Mouse (Mus musculus): ENCODE data around the gene Tspan11. TPM values are rescaled to one million over a fixed set of nuclear protein-coding genes. Genes with fewer than 3 reads are reported as not detected.

Tspan11 gene
- polyA plus RNA-seq, 1 experiment from 2014 or later: 3.2 TPM

- H3K27me3 ChIP-seq (replicated peaks; ENCODE audit: control insufficient read depth, insufficient read depth, low read length): no peaks in the 10 kb centered on the region
- 56% methylated on average over 7 of the region's 7 CpGs for WGBS
- H3K4me2 ChIP-seq (ENCODE audit: low read length): no peak overlapping the region
- 0 out of 2 replicates have a peak, but pooled peaks have one; percentile 3 for ATAC-seq
- H3K9me3 ChIP-seq (ENCODE audit: control insufficient read depth, low read length): no peaks in the 10 kb centered on the region
- H3K36me3 ChIP-seq (ENCODE audit: control insufficient read depth, insufficient read depth, low read length): no peaks in the 10 kb centered on the region
- H3K27ac ChIP-seq (ENCODE audit: low read depth, low read length): no peak overlapping the region
- H3K4me1 ChIP-seq (ENCODE audit: control insufficient read depth, insufficient read depth, low read depth, low read length): peaks cover 15% of the 10 kb centered on the region
- H3K4me3 ChIP-seq (ENCODE audit: low read length): no peak overlapping the region
- H3K9ac ChIP-seq (ENCODE audit: low read depth, low read length): no peak overlapping the region
Measured at GRCm38 (mm10) chr6:127969709-127970108, 82.3 kb downstream of the Tspan11 start.

- Histone ChIP-seq H3K9ac (ENCODE audit: low read depth, low read length) (no peak overlapping the region), H3K4me2 (ENCODE audit: low read length) (no peak overlapping the region), H3K4me3 (ENCODE audit: low read length) (no peak overlapping the region), H3K4me1 (ENCODE audit: control insufficient read depth, insufficient read depth, low read depth, low read length) (peaks cover 17% of the 10 kb centered on the region), H3K9me3 (ENCODE audit: control insufficient read depth, low read length) (no peaks in the 10 kb centered on the region), H3K27ac (ENCODE audit: low read depth, low read length) (no peak overlapping the region), H3K36me3 (ENCODE audit: control insufficient read depth, insufficient read depth, low read length) (no peaks in the 10 kb centered on the region), H3K27me3 (replicated peaks; ENCODE audit: control insufficient read depth, insufficient read depth, low read length) (no peaks in the 10 kb centered on the region)
- ATAC-seq: peak; percentile 47; the same call in 1 of the 2 replicates
- WGBS: 6% methylated on average over 7 of the region's 7 CpGs
Measured at GRCm38 (mm10) chr6:127970120-127970519, 82.7 kb downstream of the Tspan11 start.

GRCm38 (mm10) chr6:127970848-127971247 lies 83.5 kb downstream of the Tspan11 start:
- H3K4me3 ChIP-seq (ENCODE audit: low read length): no peak overlapping the region
- H3K4me1 ChIP-seq (ENCODE audit: control insufficient read depth, insufficient read depth, low read depth, low read length): peaks cover 17% of the 10 kb centered on the region
- no peak for ATAC-seq
- no peaks in the 10 kb centered on the region for H3K27me3 ChIP-seq (replicated peaks; ENCODE audit: control insufficient read depth, insufficient read depth, low read length)
- H3K9ac ChIP-seq (ENCODE audit: low read depth, low read length): no peak overlapping the region
- H3K36me3 ChIP-seq (ENCODE audit: control insufficient read depth, insufficient read depth, low read length): no peaks in the 10 kb centered on the region
- no peak overlapping the region for H3K27ac ChIP-seq (ENCODE audit: low read depth, low read length)
- 56% methylated on average over 5 of the region's 5 CpGs for WGBS
- H3K4me2 ChIP-seq (ENCODE audit: low read length): no peak overlapping the region
- no peaks in the 10 kb centered on the region for H3K9me3 ChIP-seq (ENCODE audit: control insufficient read depth, low read length)

- peaks cover 17% of the 10 kb centered on the region for H3K4me1 ChIP-seq (ENCODE audit: control insufficient read depth, insufficient read depth, low read depth, low read length)
- H3K9me3 ChIP-seq (ENCODE audit: control insufficient read depth, low read length): no peaks in the 10 kb centered on the region
- no peaks in the 10 kb centered on the region for H3K27me3 ChIP-seq (replicated peaks; ENCODE audit: control insufficient read depth, insufficient read depth, low read length)
- no peaks in the 10 kb centered on the region for H3K36me3 ChIP-seq (ENCODE audit: control insufficient read depth, insufficient read depth, low read length)
- H3K9ac ChIP-seq (ENCODE audit: low read depth, low read length): no peak overlapping the region
- no peak overlapping the region for H3K4me2 ChIP-seq (ENCODE audit: low read length)
- no peak for ATAC-seq
- H3K27ac ChIP-seq (ENCODE audit: low read depth, low read length): no peak overlapping the region
- WGBS: 92% methylated on average over 5 of the region's 5 CpGs
- H3K4me3 ChIP-seq (ENCODE audit: low read length): no peak overlapping the region
Measured at GRCm38 (mm10) chr6:127971931-127972330, 84.5 kb downstream of the Tspan11 start.

- peak overlapping the region; percentile 20; the same call in 1 of the 2 replicates for H3K9ac ChIP-seq (ENCODE audit: low read depth, low read length)
- H3K27me3 ChIP-seq (replicated peaks; ENCODE audit: control insufficient read depth, insufficient read depth, low read length): no peaks in the 10 kb centered on the region
- ATAC-seq: peak; percentile 70
- H3K4me2 ChIP-seq (ENCODE audit: low read length): no peak overlapping the region
- H3K9me3 ChIP-seq (ENCODE audit: control insufficient read depth, low read length): no peaks in the 10 kb centered on the region
- H3K27ac ChIP-seq (ENCODE audit: low read depth, low read length): peak overlapping the region; percentile 46; the same call in 1 of the 2 replicates
- WGBS: 29% methylated on average over 6 of the region's 6 CpGs
- H3K4me1 ChIP-seq (ENCODE audit: control insufficient read depth, insufficient read depth, low read depth, low read length): peaks cover 17% of the 10 kb centered on the region
- H3K4me3 ChIP-seq (ENCODE audit: low read length): no peak overlapping the region
- H3K36me3 ChIP-seq (ENCODE audit: control insufficient read depth, insufficient read depth, low read length): no peaks in the 10 kb centered on the region
Measured at GRCm38 (mm10) chr6:127973553-127973952, 86.2 kb downstream of the Tspan11 start.

GRCm38 (mm10) chr6:127974000-127974399 lies 86.6 kb downstream of the Tspan11 start:
- Histone ChIP-seq H3K36me3 (ENCODE audit: control insufficient read depth, insufficient read depth, low read length) (no peaks in the 10 kb centered on the region), H3K9ac (ENCODE audit: low read depth, low read length) (0 out of 2 replicates have a peak overlapping the region, but pooled peaks have one; percentile 9), H3K4me3 (ENCODE audit: low read length) (no peak overlapping the region), H3K4me1 (ENCODE audit: control insufficient read depth, insufficient read depth, low read depth, low read length) (peaks cover 20% of the 10 kb centered on the region), H3K9me3 (ENCODE audit: control insufficient read depth, low read length) (no peaks in the 10 kb centered on the region), H3K27me3 (replicated peaks; ENCODE audit: control insufficient read depth, insufficient read depth, low read length) (no peaks in the 10 kb centered on the region), H3K27ac (ENCODE audit: low read depth, low read length) (peak overlapping the region; percentile 46; the same call in 1 of the 2 replicates), H3K4me2 (ENCODE audit: low read length) (no peak overlapping the region)
- 12% methylated on average over 9 of the region's 9 CpGs for WGBS
- peak; percentile 49 for ATAC-seq

- Histone ChIP-seq H3K36me3 (ENCODE audit: control insufficient read depth, insufficient read depth, low read length) (no peaks in the 10 kb centered on the region), H3K4me1 (ENCODE audit: control insufficient read depth, insufficient read depth, low read depth, low read length) (peaks cover 31% of the 10 kb centered on the region), H3K27ac (ENCODE audit: low read depth, low read length) (no peak overlapping the region), H3K9ac (ENCODE audit: low read depth, low read length) (no peak overlapping the region), H3K27me3 (replicated peaks; ENCODE audit: control insufficient read depth, insufficient read depth, low read length) (no peaks in the 10 kb centered on the region), H3K4me2 (ENCODE audit: low read length) (no peak overlapping the region), H3K9me3 (ENCODE audit: control insufficient read depth, low read length) (no peaks in the 10 kb centered on the region), H3K4me3 (ENCODE audit: low read length) (no peak overlapping the region)
- 76% methylated on average over 6 of the region's 6 CpGs for WGBS
- ATAC-seq: no peak
Measured at GRCm38 (mm10) chr6:127976695-127977094, 89.3 kb downstream of the Tspan11 start.

GRCm38 (mm10) chr6:127978941-127979340 lies 91.6 kb downstream of the Tspan11 start:
- Histone ChIP-seq H3K36me3 (ENCODE audit: control insufficient read depth, insufficient read depth, low read length) (no peaks in the 10 kb centered on the region), H3K4me2 (ENCODE audit: low read length) (no peak overlapping the region), H3K4me1 (ENCODE audit: control insufficient read depth, insufficient read depth, low read depth, low read length) (peaks cover 22% of the 10 kb centered on the region), H3K4me3 (ENCODE audit: low read length) (no peak overlapping the region), H3K9me3 (ENCODE audit: control insufficient read depth, low read length) (no peaks in the 10 kb centered on the region), H3K9ac (ENCODE audit: low read depth, low read length) (peak overlapping the region; percentile 4; the same call in 1 of the 2 replicates), H3K27me3 (replicated peaks; ENCODE audit: control insufficient read depth, insufficient read depth, low read length) (no peaks in the 10 kb centered on the region; the same call in 1 of the 2 replicates), H3K27ac (ENCODE audit: low read depth, low read length) (no peak overlapping the region)
- 0 out of 2 replicates have a peak, but pooled peaks have one; percentile 9 for ATAC-seq
- 35% methylated on average over 20 of the region's 20 CpGs for WGBS

- Histone ChIP-seq H3K9ac (ENCODE audit: low read depth, low read length) (no peak overlapping the region), H3K27ac (ENCODE audit: low read depth, low read length) (no peak overlapping the region), H3K27me3 (replicated peaks; ENCODE audit: control insufficient read depth, insufficient read depth, low read length) (no peaks in the 10 kb centered on the region; the same call in 1 of the 2 replicates), H3K4me1 (ENCODE audit: control insufficient read depth, insufficient read depth, low read depth, low read length) (peaks cover 15% of the 10 kb centered on the region), H3K4me3 (ENCODE audit: low read length) (no peak overlapping the region), H3K9me3 (ENCODE audit: control insufficient read depth, low read length) (no peaks in the 10 kb centered on the region), H3K36me3 (ENCODE audit: control insufficient read depth, insufficient read depth, low read length) (no peaks in the 10 kb centered on the region), H3K4me2 (ENCODE audit: low read length) (no peak overlapping the region)
- WGBS: 83% methylated on average over 5 of the region's 5 CpGs
- ATAC-seq: no peak
Measured at GRCm38 (mm10) chr6:127979831-127980230, 92.4 kb downstream of the Tspan11 start.

Measured in hindbrain, embryonic 16.5 days (tissue).